Mouse (Mus musculus): ENCODE measurements around the gene Hmgb3. TPM values are rescaled to one million over a fixed set of nuclear protein-coding genes. Genes with fewer than 3 reads are reported as not detected.
"Not testable (repeated sequence)": the region's sequence is repeated elsewhere in the genome, so short reads cannot be mapped to it uniquely, and the experiment has no call there.

Hmgb3 gene
- polyA plus RNA-seq (2017; shearing (Covaris generic)) = 10 to 100 TPM; 28.5 to 82.0 (median 50.2) TPM

DNA sequence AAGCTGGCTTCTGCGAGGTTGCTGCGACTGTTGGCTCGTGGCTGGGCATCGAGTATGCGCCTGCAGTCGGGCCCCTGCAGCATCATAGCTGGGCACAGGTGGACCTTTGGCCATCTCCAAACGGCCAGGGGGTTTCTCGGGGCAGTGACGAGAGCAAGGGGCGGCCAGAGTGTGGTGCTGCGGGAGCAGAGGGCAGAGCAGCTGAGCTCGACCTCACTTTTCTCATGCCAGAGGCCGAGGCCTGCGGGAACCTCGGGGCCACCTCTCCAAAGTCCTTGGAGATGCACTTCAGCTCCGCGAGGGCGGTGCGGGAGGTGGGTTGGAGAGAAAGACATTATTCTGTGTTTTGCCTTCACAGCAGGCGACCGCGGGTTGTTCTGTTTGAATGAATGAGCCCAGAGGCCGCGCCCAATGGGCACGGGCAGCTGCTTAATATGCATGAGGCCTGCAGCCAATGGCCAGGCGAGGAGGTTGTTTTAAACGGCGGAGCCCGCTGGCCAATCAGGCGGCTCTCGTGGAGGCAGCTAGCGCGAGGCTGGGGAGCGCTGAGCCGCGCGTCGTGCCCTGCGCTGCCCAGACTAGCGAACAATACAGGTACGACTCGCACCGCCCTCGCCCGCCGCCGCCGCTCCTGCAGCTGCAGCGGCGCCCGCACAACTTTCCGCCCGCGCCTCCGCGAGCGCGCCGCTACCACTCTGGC, at the start of gene Hmgb3:
Hmgb3 (plus strand) TSS at position 504 of the 700 bp plus-strand sequence.
- ATAC-seq = peak; percentile 98

DNA sequence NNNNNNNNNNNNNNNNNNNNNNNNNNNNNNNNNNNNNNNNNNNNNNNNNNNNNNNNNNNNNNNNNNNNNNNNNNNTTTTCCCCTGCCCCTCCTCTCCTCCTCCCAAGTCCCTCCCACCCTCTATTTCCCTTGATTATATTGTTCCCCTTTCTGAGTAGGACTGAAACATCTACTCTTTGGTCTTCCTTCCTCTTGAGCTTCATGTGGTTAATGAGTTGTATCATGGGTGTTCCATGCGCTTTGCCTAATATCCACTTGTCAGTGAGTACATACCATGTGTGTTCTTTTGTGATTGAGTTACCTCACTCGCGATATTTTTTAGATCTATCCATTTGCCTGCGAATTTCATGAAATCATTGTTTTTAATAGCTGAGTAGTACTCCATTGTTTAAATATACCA, 49.1 kb upstream of the Hmgb3 start:
- not testable (repeated sequence) for ATAC-seq

DNA sequence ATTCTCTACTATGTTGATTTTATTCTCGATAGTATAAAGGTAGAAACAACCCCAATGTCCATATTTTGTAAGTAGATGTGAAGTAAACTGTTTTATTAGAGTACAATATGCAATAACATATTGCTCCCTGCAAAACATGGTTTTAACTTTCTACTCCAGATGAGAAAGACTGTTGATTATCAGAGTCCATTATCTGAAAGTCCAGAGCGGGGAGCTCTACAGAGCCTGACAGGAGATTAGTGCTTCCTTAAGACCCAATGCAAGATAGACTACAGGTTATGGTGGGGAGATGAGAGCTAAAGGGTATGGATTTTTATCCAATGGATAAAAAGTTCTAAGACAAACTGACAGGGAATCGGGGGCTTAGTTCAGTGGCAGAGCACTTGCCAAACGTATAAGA, 36.5 kb upstream of the Hmgb3 start:
- ATAC-seq = no peak

DNA sequence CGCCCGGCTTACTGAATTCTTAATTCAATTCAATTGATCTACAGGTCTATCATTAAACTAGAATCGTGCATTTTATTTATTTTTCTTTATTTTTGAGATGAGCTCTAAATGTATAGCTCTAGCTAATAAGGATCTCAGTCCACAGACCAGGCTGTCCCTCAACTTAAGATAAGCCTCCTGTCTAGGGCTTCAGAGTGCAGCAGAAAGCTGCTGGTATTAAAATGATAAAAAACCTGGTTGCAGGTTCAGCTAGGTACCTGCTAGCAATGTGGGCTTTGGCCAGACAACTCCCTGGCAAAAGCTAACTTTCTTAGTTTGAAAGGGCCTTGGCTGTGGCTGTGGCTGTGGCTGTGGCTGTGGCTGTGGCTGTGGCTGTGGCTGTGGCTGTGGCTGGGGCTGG, 32.8 kb upstream of the Hmgb3 start:
- no peak for ATAC-seq

- ATAC-seq = no peak
Measured at GRCm38 (mm10) chrX:71524310-71524709, 31.4 kb upstream of the Hmgb3 start.

DNA sequence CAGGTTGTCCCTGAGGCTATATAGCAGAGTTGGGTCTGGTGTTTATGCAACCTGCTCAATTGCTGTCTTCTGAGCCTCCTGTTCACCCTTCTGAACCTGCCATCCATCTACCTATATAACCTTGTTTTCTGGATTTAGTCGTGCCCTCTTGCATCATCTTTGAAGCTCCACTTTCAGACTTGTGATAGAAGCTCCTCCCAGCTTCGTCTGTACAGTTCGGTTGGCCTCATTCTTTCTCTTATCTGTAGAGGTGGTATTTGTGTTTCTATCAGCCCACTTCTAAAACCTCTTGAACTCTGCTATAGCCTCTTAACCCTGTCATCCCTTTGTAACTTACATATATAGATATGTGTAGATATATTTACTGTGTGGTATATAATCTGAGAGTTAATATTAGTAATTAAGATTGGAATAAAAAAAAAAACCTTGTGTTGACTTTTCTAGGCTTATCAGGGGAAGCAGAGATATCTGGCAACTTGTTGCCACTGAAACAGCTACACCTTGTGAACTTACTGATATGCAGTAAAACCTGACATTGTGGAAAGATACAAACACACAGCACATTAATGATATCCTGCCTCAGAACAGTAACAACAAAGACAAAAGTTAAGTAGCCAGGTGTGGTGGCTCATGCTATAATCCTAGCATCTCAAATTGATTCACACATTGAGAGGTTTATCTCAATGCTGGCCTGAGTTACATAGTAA, 30.0 kb upstream of the Hmgb3 start:
- ATAC-seq = no peak

DNA sequence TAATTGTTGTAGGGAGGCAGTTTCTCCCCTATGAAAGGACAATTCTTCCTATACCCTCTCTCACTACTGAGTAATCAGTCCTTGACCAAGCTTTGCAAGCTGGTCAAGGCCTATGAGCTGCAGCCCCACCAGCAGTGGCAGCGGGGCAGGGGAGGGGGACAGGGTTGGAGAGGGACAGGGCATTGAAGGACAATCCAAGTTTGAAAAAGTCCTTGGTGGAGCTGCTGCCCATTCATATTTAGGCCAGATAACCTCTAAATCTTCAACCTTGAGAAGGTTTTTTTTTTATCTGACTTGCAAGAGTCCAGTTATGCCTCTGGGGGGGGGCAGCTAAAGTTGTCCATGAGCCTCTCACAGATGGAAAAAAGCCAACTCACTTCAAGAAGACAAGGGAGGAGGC, 28.3 kb upstream of the Hmgb3 start:
- no peak for ATAC-seq

GRCm38 (mm10) chrX:71528150-71528549, 27.6 kb upstream of the Hmgb3 start:
- no peak for ATAC-seq

DNA sequence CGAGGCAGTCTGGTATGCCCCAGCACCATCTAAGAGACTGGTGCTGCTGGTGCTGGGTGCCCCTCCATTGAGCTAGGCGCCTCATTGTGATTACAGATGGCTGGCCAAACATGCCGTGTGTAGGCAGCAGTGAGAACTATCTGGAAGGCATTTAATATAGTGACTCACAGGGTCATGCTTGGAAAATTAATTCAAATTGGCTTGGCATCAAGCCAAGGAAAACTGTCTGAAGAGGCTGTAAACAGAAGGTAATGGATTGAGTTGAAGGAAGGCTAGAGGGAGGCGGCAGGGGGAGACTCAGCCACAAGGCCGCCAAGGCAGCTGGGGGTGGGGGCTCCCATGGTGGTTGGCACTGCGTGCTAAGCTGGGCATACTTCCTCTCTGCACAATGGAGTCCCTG, 27.1 kb upstream of the Hmgb3 start:
- no peak for ATAC-seq

- no peak for ATAC-seq
Measured at GRCm38 (mm10) chrX:71532635-71533034, 23.1 kb upstream of the Hmgb3 start.

DNA sequence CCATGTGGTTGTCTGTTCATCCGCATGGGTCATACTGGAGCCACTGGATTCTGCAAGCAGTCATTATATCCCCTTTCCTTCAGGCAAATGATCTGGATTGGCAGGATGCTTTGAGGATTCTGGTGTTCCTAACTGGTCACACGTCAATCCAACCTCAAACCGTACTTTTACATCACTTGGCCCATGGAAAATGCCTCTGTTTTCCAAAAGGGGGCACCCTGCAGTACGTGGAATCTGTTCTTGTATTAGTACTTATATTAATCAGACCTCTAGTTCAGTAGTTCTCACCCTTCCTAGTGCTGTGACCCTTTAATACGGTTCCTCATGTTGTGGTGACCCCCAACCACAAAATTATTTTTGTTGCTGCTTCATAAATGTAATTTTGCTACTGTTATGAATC, 21.6 kb upstream of the Hmgb3 start:
- ATAC-seq = no peak

GRCm38 (mm10) chrX:71537791-71538190, 17.9 kb upstream of the Hmgb3 start:
- no peak for ATAC-seq

DNA sequence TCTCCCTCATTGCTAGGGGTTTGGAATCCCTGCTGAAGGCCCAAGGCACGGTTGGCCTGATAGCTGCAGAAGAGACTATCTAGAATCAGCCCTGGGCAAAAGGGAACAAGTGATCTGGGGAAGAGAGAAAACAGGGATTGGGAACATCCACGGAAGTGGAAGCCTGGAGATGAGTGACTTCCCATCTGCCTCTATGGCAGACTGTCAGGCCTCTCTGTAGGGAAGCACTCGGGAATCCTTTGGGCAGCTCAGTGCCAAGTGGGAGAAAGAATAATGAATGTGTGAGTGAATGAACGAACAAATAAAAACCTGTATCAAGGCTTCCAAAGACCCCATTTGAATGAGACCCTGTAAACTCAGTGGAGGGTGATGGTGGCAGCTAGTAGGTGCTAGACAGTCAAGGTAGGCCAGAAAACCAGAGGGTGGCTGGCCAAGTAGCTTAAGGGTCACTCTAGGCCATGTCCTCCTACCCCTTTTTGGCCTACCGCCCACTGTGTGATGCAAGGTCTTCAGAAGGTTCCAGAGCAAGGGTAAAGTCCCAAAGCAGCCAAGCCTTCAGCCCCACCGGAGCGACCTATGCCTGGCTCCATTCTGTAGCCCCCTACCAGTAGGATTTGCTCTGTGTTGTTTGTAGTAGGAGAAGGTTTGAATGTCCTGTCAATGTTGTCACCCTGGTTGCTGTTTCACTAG, 14.8 kb upstream of the Hmgb3 start:
- no peak for ATAC-seq

- no peak for ATAC-seq
Measured at GRCm38 (mm10) chrX:71544731-71545130, 11.0 kb upstream of the Hmgb3 start.

GRCm38 (mm10) chrX:71545163-71545562, 10.6 kb upstream of the Hmgb3 start:
- ATAC-seq = no peak

- peak; percentile 9 for ATAC-seq
Measured at GRCm38 (mm10) chrX:71556115-71556941, 610 bp downstream of the Hmgb3 start.

- ATAC-seq = no peak
Measured at GRCm38 (mm10) chrX:71556965-71557491, 1.3 kb downstream of the Hmgb3 start.

DNA sequence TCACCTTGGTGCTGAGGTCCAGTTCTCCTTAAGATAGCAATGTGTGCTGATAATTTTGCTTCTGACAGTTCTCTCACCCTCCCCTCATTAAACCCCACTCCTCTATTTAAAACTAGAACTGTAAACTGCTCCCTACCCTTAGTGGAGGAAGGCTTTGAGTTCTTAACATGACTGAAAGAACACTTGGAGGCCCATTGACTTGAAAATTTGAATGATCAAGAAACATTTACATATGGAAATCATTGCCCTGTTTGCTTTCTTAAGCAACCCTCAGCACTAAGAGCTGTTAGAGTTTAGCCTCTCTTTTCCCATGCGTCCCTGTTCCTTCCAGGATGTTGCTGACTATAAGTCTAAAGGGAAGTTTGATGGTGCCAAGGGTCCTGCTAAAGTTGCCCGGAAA, 3.6 kb downstream of the Hmgb3 start:
- no peak for ATAC-seq

DNA sequence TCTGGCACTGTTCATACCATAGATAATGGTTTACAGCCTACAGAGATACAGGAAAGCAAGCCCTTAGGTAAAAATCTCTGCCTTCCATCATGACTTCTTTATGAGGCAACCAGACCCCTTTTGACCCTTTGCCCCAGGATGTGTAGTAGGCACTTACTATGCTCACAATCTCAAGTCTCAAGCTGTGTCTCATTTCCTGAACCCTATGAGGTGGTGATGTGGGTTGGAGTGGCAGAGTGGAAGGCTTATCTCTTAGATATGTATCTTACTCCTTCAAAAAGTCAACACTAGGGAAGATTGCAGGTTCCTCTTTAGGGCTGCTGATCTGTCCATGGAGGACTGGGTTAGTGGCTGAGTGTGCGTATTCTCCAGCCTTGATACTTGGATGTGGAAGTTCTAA, 5.1 kb downstream of the Hmgb3 start:
- no peak for ATAC-seq

- no peak for ATAC-seq
Measured at GRCm38 (mm10) chrX:71573132-71573900, 17.6 kb downstream of the Hmgb3 start.

DNA sequence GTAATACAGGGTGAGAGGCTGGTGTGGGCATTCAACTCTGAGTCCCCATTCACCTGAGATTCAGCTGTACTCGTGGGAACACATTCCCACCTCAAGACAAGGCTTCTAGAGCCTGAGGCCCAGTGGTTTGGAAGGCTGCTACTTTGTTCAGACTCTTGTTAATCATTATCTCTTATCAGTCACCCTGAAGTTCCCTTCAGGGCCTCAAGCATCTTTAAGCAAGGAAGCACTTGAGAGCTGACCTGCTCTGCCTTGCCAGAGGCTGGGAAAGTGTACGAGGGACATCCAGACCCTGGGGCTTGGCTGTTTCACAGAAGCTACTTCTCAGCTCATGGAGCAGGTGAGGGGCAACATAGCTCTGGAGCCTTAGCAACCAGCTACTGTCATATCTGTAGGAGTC, 19.8 kb downstream of the Hmgb3 start:
- ATAC-seq = no peak

DNA sequence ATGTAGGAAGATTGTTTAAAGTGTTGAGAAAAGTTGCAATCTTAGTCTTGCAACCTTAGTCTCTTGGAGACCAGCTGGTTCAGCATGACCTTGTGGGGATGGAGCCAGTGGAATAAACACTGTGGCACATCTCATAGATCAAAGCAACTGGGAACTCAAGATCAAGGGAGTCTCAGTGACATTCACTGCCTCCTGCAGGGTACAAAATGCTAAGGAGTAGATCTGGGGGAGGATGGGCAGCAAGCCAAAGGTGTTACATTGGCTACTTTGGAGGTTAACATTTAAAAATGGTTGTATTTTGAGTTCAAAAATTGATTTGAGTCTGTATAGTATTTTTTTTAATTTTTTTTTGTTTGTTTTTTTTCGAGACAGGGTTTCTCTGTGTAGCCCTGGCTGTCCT, 33.5 kb downstream of the Hmgb3 start:
- no peak for ATAC-seq

Data from inflammation-experienced regulatory T-cells, adult 6 months (primary cell).